ENCODE assay signal across 8 mouse cellular contexts in genomic region chr2:25318971-25319773, GRCm38 (mm10). TPM values are rescaled to one million over a fixed set of nuclear protein-coding genes. Genes with fewer than 3 reads are reported as not detected.
DNase-seq lines count a peak whose midpoint lies in the region; ATAC-seq lines count a peak whose summit lies in the region.

Gene Grin1, minus strand, starts transcription at chr2:25319187.

- H3K9ac ChIP-seq in intestine, embryonic 15.5 days: no peak within 1 kb of the TSS

- intact Hi-C loops in left cerebral cortex, postnatal 25 days (cut with DNase I): no loop called here

- H3K9me3 ChIP-seq in intestine, embryonic 15.5 days: no peaks in the 10 kb centered on the region

- peak within 1 kb of the TSS; percentile 75 for H3K4me2 ChIP-seq in intestine, embryonic 15.5 days (replicated peaks)

- DNase-seq in adrenal gland, adult (ENCODE audit: inconsistent age in 2 of 2, low spot score in 1 of 2): peak; percentile 57 to 83
- DNase-seq in cerebellum, adult 9-10 months: peak; percentile 91
- DNase-seq in frontal cortex, postnatal 14 days (ENCODE audit: low spot score in 2 of 2): peak; percentile 82 to 84
- peak; percentile 92 to 96 for DNase-seq in left cerebral cortex, postnatal 25 days (ENCODE audit: low spot score in 2 of 2)
- peak; percentile 91 for DNase-seq in right cerebral cortex, postnatal 14 days
- no peak for DNase-seq in adipocyte (ENCODE audit: low spot score)

- 10% methylated on average over 58 of the region's 58 CpGs for WGBS in intestine, embryonic 15.5 days

- H3K4me3 ChIP-seq in intestine, embryonic 15.5 days (replicated peaks): peak within 1 kb of the TSS; percentile 27

- H3K27ac ChIP-seq in intestine, embryonic 15.5 days: no peak within 1 kb of the TSS

- peaks cover 3% of the 10 kb centered on the region; the same call in 1 of the 2 replicates for H3K4me1 ChIP-seq in intestine, embryonic 15.5 days (replicated peaks)

- H3K27me3 ChIP-seq in intestine, embryonic 15.5 days (replicated peaks): peaks cover 45% of the 10 kb centered on the region

- peak; percentile 73 for ATAC-seq in intestine, embryonic 15.5 days
- ATAC-seq in megakaryocyte-erythroid progenitor cell, adult 5-6 weeks (replicated peaks; ENCODE audit: low FRiP score, low TSS enrichment, poor library complexity, severe bottlenecking): peak; percentile 82

- H3K36me3 ChIP-seq in intestine, embryonic 15.5 days: no peaks in the 10 kb centered on the region

RNA-seq across cellular contexts. Expression of gene Grin1, which starts in this region (rescaled TPM):
- 1.4 TPM in 2 replicates for polyA plus RNA-seq in intestine, embryonic 15.5 days (2015; fragmentation: Nextera tagmentation; extraction: Ambion mirVana)
- total RNA-seq in left cerebral cortex, postnatal 25 days (2021): 100 to 1,000 TPM; 435 to 455 TPM
- not detected in 2 replicates for total RNA-seq in megakaryocyte-erythroid progenitor cell, adult 5-6 weeks (2014; fragmentation: Nextera tagmentation)
- total RNA-seq in megakaryocyte-erythroid progenitor cell, adult 5-6 weeks (2017): not detected in 2 replicates

Comparison
In these comparisons a context has a peak if more than half of its experiments do, and no peak if none do; other contexts are left out.
1. RNA of gene Grin1 (total RNA-seq): 435 to 455 TPM in left cerebral cortex, postnatal 25 days; not detected in megakaryocyte-erythroid progenitor cell, adult 5-6 weeks; every median in the first group is over 100 times any median in the second.
2. Peak in ATAC-seq in megakaryocyte-erythroid progenitor cell, adult 5-6 weeks; RNA of the gene not detected or under 1 TPM.